Mouse (Mus musculus) colon, adult 2 months (tissue): ENCODE results near the gene Olfr1416. TPM values are rescaled to one million over a fixed set of nuclear protein-coding genes. Genes with fewer than 3 reads are reported as not detected.

Experiments used
- polyA plus RNA-seq: library from polyadenylated mRNA; depleted of rRNA; stranded (reverse); fragments of >200 nt; gene quantifications from 2 replicates; pipeline ENCODE4 v1.2.3, GENCODE M21; 2012; rRNA removed

Gene Olfr1416
- polyA plus RNA-seq = not detected in 2 replicates

GRCm38 (mm10) chr1:92485013-92485412, at the start of gene Olfr1416:
Gene Olfr1416, minus strand, starts transcription at chr1:92485113.

GRCm38 (mm10) chr1:92518561-92518960, 33.6 kb upstream of the Olfr1416 start, which contains the start of gene Olfr1414:
Gene Olfr1414, minus strand, starts transcription at chr1:92518661.

GRCm38 (mm10) chr1:92496001-92496400, 11.1 kb upstream of the Olfr1416 start, which contains the start of gene Olfr1415:
Gene Olfr1415, minus strand, starts transcription at chr1:92496101.

GRCm38 (mm10) chr1:92473165-92474041, 11.5 kb downstream of the Olfr1416 start, which contains the start of gene Ndufa10:
Gene Ndufa10, minus strand, starts transcription at chr1:92473860.

Other genes with a start within 250 kb of the Olfr1416 start
- gene Ndufa10, start 11.3 kb downstream of the Olfr1416 start, polyA plus RNA-seq = 89.2 and 100.0 TPM in 2 replicates
- not detected in 2 replicates for gene Olfr1415, start 11.0 kb upstream of the Olfr1416 start, polyA plus RNA-seq
- gene Olfr1414, start 33.5 kb upstream of the Olfr1416 start, polyA plus RNA-seq = not detected in 2 replicates
- not detected in 2 replicates for gene Olfr1413, start 86.2 kb upstream of the Olfr1416 start, polyA plus RNA-seq
- not detected in 2 replicates for gene Olfr1412, start 100.7 kb upstream of the Olfr1416 start, polyA plus RNA-seq
- gene Olfr1411, start 109.3 kb upstream of the Olfr1416 start, polyA plus RNA-seq = not detected in 2 replicates
- not detected in 2 replicates for gene Olfr1410, start 120.7 kb upstream of the Olfr1416 start, polyA plus RNA-seq
- gene Olfr12, start 132.7 kb upstream of the Olfr1416 start, polyA plus RNA-seq = not detected in 2 replicates
- gene Cops9, start 156.9 kb upstream of the Olfr1416 start, polyA plus RNA-seq = 60.3 and 85.8 TPM in 2 replicates
- gene Otos, start 163.7 kb upstream of the Olfr1416 start, polyA plus RNA-seq = 0.30 TPM in 1 of 2 replicates, not detected in the other